Mouse (Mus musculus): ENCODE results near the gene Nrg4. TPM values are rescaled to one million over a fixed set of nuclear protein-coding genes. Genes with fewer than 3 reads are reported as not detected.

The Nrg4 gene
- total and polyA plus RNA-seq, 3 experiments = 0.81 to 1.7 (median 1.2) TPM

- no peaks in the 10 kb centered on the region for H3K36me3 ChIP-seq (replicated peaks in 1 of 2; ENCODE audit: control insufficient read depth in 1 of 2, insufficient read depth in 1 of 2, low read length in 1 of 2)
- H3K9ac ChIP-seq (ENCODE audit: insufficient read depth, low read depth) = no peak overlapping the region
- H3K27me3 ChIP-seq (replicated peaks) = peaks cover 7% of the 10 kb centered on the region
- no peak overlapping the region for H3K4me3 ChIP-seq (replicated peaks in 1 of 3; ENCODE audit: low read depth in 2 of 3, low read length in 2 of 3, poor library complexity in 1 of 3)
- no peaks in the 10 kb centered on the region for H3K79me2 ChIP-seq (replicated peaks; ENCODE audit: control insufficient read depth, extremely low read depth, insufficient read depth, poor library complexity, severe bottlenecking)
- in situ Hi-C loops (cut with MboI; ENCODE audit: low pct_ligation_motif_present, low pct_unique_long_range_greater_than_20kb, low sequenced_read_pairs) (no loop called here), dilution Hi-C loops (cut with MboI; ENCODE audit: extremely low pct_ligation_motif_present, extremely low pct_unique_long_range_greater_than_20kb, low sequenced_read_pairs) (no loop called here)
- no peaks in the 10 kb centered on the region for H3K9me3 ChIP-seq (replicated peaks; ENCODE audit: low read length)
- peak; percentile 34 for DNase-seq (ENCODE audit: extremely low read depth)
- H3K27ac ChIP-seq (ENCODE audit: insufficient read depth, low read depth) = no peak overlapping the region
- H3K4me1 ChIP-seq (ENCODE audit: control insufficient read depth in 1 of 2, insufficient read depth in 2 of 2) = peaks cover 0 to 10% of the 10 kb centered on the region in 2 experiments; a peak in 2 of 4 replicates
- no peak overlapping the region for H3K4me2 ChIP-seq (ENCODE audit: insufficient read depth, low read depth, poor library complexity, severe bottlenecking)
- TF ChIP-seq SMC3 (IDR thresholded peaks at IDR 0.05; ENCODE audit: low read depth, low read length) (no peak), MXI1 (IDR thresholded peaks at IDR 0.05; ENCODE audit: low read depth, low read length) (no peak), JUN (IDR thresholded peaks at IDR 0.05; ENCODE audit: insufficient read depth, low read depth, low read length) (no peak), MEF2A (IDR thresholded peaks at IDR 0.05; ENCODE audit: borderline replicate concordance, low read depth, low read length) (no peak), RAD21 (IDR thresholded peaks at IDR 0.05; ENCODE audit: low read depth, low read length) (no peak), ETS1 (conservative IDR thresholded peaks at IDR 0.05; ENCODE audit: low read depth, low read length) (no peak), SIN3A (IDR thresholded peaks at IDR 0.05; ENCODE audit: low read length) (no peak), PAX5 (IDR thresholded peaks at IDR 0.05; ENCODE audit: low read length) (no peak), USF2 (conservative IDR thresholded peaks at IDR 0.05; ENCODE audit: low read depth, low read length) (no peak), ZC3H11A (IDR thresholded peaks at IDR 0.05; ENCODE audit: low read depth, low read length) (no peak), NRF1 (IDR thresholded peaks at IDR 0.05; ENCODE audit: low read depth, low read length) (no peak), ZNF384 (IDR thresholded peaks at IDR 0.05; ENCODE audit: low read depth, low read length) (no peak), NELFE (IDR thresholded peaks at IDR 0.05; ENCODE audit: low read depth, low read length) (no peak)
Observed at GRCm38 (mm10) chr9:55361969-55362368, 35.3 kb upstream of the Nrg4 start.

- no peak overlapping the region for H3K4me3 ChIP-seq (replicated peaks in 1 of 3; ENCODE audit: low read depth in 2 of 3, low read length in 2 of 3, poor library complexity in 1 of 3)
- H3K27me3 ChIP-seq (replicated peaks) = peaks cover 7% of the 10 kb centered on the region
- dilution Hi-C loops (cut with MboI; ENCODE audit: extremely low pct_ligation_motif_present, extremely low pct_unique_long_range_greater_than_20kb, low sequenced_read_pairs) = no loop called here
- no peaks in the 10 kb centered on the region for H3K36me3 ChIP-seq (replicated peaks in 1 of 2; ENCODE audit: control insufficient read depth in 1 of 2, insufficient read depth in 1 of 2, low read length in 1 of 2)
- H3K9ac ChIP-seq (ENCODE audit: insufficient read depth, low read depth) = no peak overlapping the region
- no peak overlapping the region for H3K4me2 ChIP-seq (ENCODE audit: insufficient read depth, low read depth, poor library complexity, severe bottlenecking)
- DNase-seq (ENCODE audit: extremely low read depth) = no peak
- in situ Hi-C loops (cut with MboI; ENCODE audit: low pct_ligation_motif_present, low pct_unique_long_range_greater_than_20kb, low sequenced_read_pairs) = no loop called here
- no peak overlapping the region for H3K27ac ChIP-seq (ENCODE audit: insufficient read depth, low read depth)
- no peaks in the 10 kb centered on the region for H3K9me3 ChIP-seq (replicated peaks; ENCODE audit: low read length)
- no peaks in the 10 kb centered on the region for H3K79me2 ChIP-seq (replicated peaks; ENCODE audit: control insufficient read depth, extremely low read depth, insufficient read depth, poor library complexity, severe bottlenecking)
- TF ChIP-seq IRF4 (IDR thresholded peaks at IDR 0.05; ENCODE audit: low read depth, low read length) = no peak
- TF ChIP-seq RAD21 (IDR thresholded peaks at IDR 0.05; ENCODE audit: low read depth, low read length) = no peak
- TF ChIP-seq MAFK (IDR thresholded peaks at IDR 0.05; ENCODE audit: insufficient replicate concordance, low read length) = no peak
- no peak for TF ChIP-seq USF2 (conservative IDR thresholded peaks at IDR 0.05; ENCODE audit: low read depth, low read length)
- peaks cover 0 to 10% of the 10 kb centered on the region in 2 experiments; a peak in 2 of 4 replicates for H3K4me1 ChIP-seq (ENCODE audit: control insufficient read depth in 1 of 2, insufficient read depth in 2 of 2)
Observed at GRCm38 (mm10) chr9:55360861-55361260, 34.2 kb upstream of the Nrg4 start.
